Mouse (Mus musculus): ENCODE measurements around the gene Ubxn1. TPM values are rescaled to one million over a fixed set of nuclear protein-coding genes. Genes with fewer than 3 reads are reported as not detected.

Gene Ubxn1
- polyA plus RNA-seq, 1 experiment from 2014 or later = 218 TPM

GRCm38 (mm10) chr19:8920073-8920736, 48.9 kb downstream of the Ubxn1 start, which contains the start of gene B3gat3:
Gene B3gat3, plus strand, starts transcription at chr19:8920374.
- H3K4me3 ChIP-seq = peak within 1 kb of the TSS; percentile 92
- H3K27me3 ChIP-seq (replicated peaks; ENCODE audit: low read depth, poor library complexity, severe bottlenecking) = no peaks in the 10 kb centered on the region
- H3K9me3 ChIP-seq = no peaks in the 10 kb centered on the region
- H3K27ac ChIP-seq (replicated peaks) = peak within 1 kb of the TSS; percentile 92
- H3K36me3 ChIP-seq (replicated peaks) = peaks cover 47% of the 10 kb centered on the region
- 3% methylated on average over 50 of the region's 50 CpGs for WGBS
- H3K4me1 ChIP-seq = peaks cover 22% of the 10 kb centered on the region
- DNase-seq (ENCODE audit: low spot score) = peak; percentile 95

GRCm38 (mm10) chr19:8920836-8921291, 49.6 kb downstream of the Ubxn1 start:
- no peaks in the 10 kb centered on the region for H3K27me3 ChIP-seq (replicated peaks; ENCODE audit: low read depth, poor library complexity, severe bottlenecking)
- DNase-seq (ENCODE audit: low spot score) = peak; percentile 54

GRCm38 (mm10) chr19:8921741-8922140, 50.4 kb downstream of the Ubxn1 start:
- Histone ChIP-seq H3K27me3 (replicated peaks; ENCODE audit: low read depth, poor library complexity, severe bottlenecking) (no peaks in the 10 kb centered on the region), H3K36me3 (replicated peaks) (peaks cover 47% of the 10 kb centered on the region), H3K4me3 (peak overlapping the region; percentile 92), H3K27ac (replicated peaks) (no peak overlapping the region), H3K4me1 (peaks cover 22% of the 10 kb centered on the region), H3K9me3 (no peaks in the 10 kb centered on the region)
- DNase-seq (ENCODE audit: low spot score) = no peak
- WGBS = 56% methylated on average over 9 of the region's 9 CpGs

More at GRCm38 (mm10) chr19:8920836-8921291, 49.6 kb downstream of the Ubxn1 start:
- H3K9me3 ChIP-seq = no peaks in the 10 kb centered on the region
- H3K4me1 ChIP-seq = peaks cover 22% of the 10 kb centered on the region
- peaks cover 47% of the 10 kb centered on the region for H3K36me3 ChIP-seq (replicated peaks)
- 3% methylated on average over 6 of the region's 6 CpGs for WGBS
- H3K27ac ChIP-seq (replicated peaks) = peak overlapping the region; percentile 92
- H3K4me3 ChIP-seq = peak overlapping the region; percentile 92

Small RNA genes lying within 50 kb of the gene (microRNA-seq; reads per million reads assigned to microRNA genes)
- not detected for gene Mir5136

Other genes starting within 250 kb of the Ubxn1 start
- 0.04 and 0.09 TPM in 2 replicates for gene Chrm1, start 207.7 kb upstream of the Ubxn1 start, polyA plus RNA-seq (2016; fragmentation: Nextera tagmentation; extraction: Ambion mirVana)
- gene Slc3a2, start 148.1 kb upstream of the Ubxn1 start, polyA plus RNA-seq (2016; fragmentation: Nextera tagmentation; extraction: Ambion mirVana) = 125 and 127 TPM in 2 replicates
- gene Wdr74, start 135.7 kb upstream of the Ubxn1 start, polyA plus RNA-seq (2016; fragmentation: Nextera tagmentation; extraction: Ambion mirVana) = 117 and 127 TPM in 2 replicates
- gene 1700092M07Rik, start 130.8 kb upstream of the Ubxn1 start, polyA plus RNA-seq (2016; fragmentation: Nextera tagmentation; extraction: Ambion mirVana) = 3.4 and 3.5 TPM in 2 replicates
- 97.0 and 108 TPM in 2 replicates for gene Stx5a, start 130.1 kb upstream of the Ubxn1 start, polyA plus RNA-seq (2016; fragmentation: Nextera tagmentation; extraction: Ambion mirVana)
- gene Nxf1, start 114.4 kb upstream of the Ubxn1 start, polyA plus RNA-seq (2016; fragmentation: Nextera tagmentation; extraction: Ambion mirVana) = 254 and 269 TPM in 2 replicates
- 179 and 185 TPM in 2 replicates for gene Tmem223, start 100.5 kb upstream of the Ubxn1 start, polyA plus RNA-seq (2016; fragmentation: Nextera tagmentation; extraction: Ambion mirVana)
- gene Tmem179b, start 97.0 kb upstream of the Ubxn1 start, polyA plus RNA-seq (2016; fragmentation: Nextera tagmentation; extraction: Ambion mirVana) = 43.4 and 46.7 TPM in 2 replicates
- gene Taf6l, start 85.1 kb upstream of the Ubxn1 start, polyA plus RNA-seq (2016; fragmentation: Nextera tagmentation; extraction: Ambion mirVana) = 44.7 and 46.3 TPM in 2 replicates
- 193 and 205 TPM in 2 replicates for gene Polr2g, start 72.9 kb upstream of the Ubxn1 start, polyA plus RNA-seq (2016; fragmentation: Nextera tagmentation; extraction: Ambion mirVana)
- gene Zbtb3, start 68.9 kb upstream of the Ubxn1 start, polyA plus RNA-seq (2016; fragmentation: Nextera tagmentation; extraction: Ambion mirVana) = 6.5 and 6.9 TPM in 2 replicates
- 83.8 and 85.6 TPM in 2 replicates for gene Ttc9c, start 52.2 kb upstream of the Ubxn1 start, polyA plus RNA-seq (2016; fragmentation: Nextera tagmentation; extraction: Ambion mirVana)
- 4.8 and 5.0 TPM in 2 replicates for gene Hnrnpul2, start 51.5 kb upstream of the Ubxn1 start, polyA plus RNA-seq (2016; fragmentation: Nextera tagmentation; extraction: Ambion mirVana)
- not detected in 2 replicates for gene AC129217.1, start 41.7 kb upstream of the Ubxn1 start, polyA plus RNA-seq (2016; fragmentation: Nextera tagmentation; extraction: Ambion mirVana)
- 41.4 and 44.6 TPM in 2 replicates for gene Bscl2, start 34.0 kb upstream of the Ubxn1 start, polyA plus RNA-seq (2016; fragmentation: Nextera tagmentation; extraction: Ambion mirVana)
- 29.3 and 32.0 TPM in 2 replicates for gene Gng3, start 32.3 kb upstream of the Ubxn1 start, polyA plus RNA-seq (2016; fragmentation: Nextera tagmentation; extraction: Ambion mirVana)
- gene Lrrn4cl, start 20.7 kb upstream of the Ubxn1 start, polyA plus RNA-seq (2016; fragmentation: Nextera tagmentation; extraction: Ambion mirVana) = 0.55 and 0.57 TPM in 2 replicates
- gene Uqcc3, start 9.4 kb downstream of the Ubxn1 start, polyA plus RNA-seq (2016; fragmentation: Nextera tagmentation; extraction: Ambion mirVana) = 59.0 and 62.0 TPM in 2 replicates
- 115 and 118 TPM in 2 replicates for gene Lbhd1, start 12.2 kb downstream of the Ubxn1 start, polyA plus RNA-seq (2016; fragmentation: Nextera tagmentation; extraction: Ambion mirVana)
- not detected in 2 replicates for gene Gm49403, start 12.4 kb downstream of the Ubxn1 start, polyA plus RNA-seq (2016; fragmentation: Nextera tagmentation; extraction: Ambion mirVana)
- 159 and 167 TPM in 2 replicates for gene 1810009A15Rik, start 17.4 kb downstream of the Ubxn1 start, polyA plus RNA-seq (2016; fragmentation: Nextera tagmentation; extraction: Ambion mirVana)
- gene Gm49416, start 17.4 kb downstream of the Ubxn1 start, polyA plus RNA-seq (2016; fragmentation: Nextera tagmentation; extraction: Ambion mirVana) = 0.59 and 0.96 TPM in 2 replicates
- 59.0 and 60.9 TPM in 2 replicates for gene Ints5, start 21.5 kb downstream of the Ubxn1 start, polyA plus RNA-seq (2016; fragmentation: Nextera tagmentation; extraction: Ambion mirVana)
- gene Ganab, start 26.6 kb downstream of the Ubxn1 start, polyA plus RNA-seq (2016; fragmentation: Nextera tagmentation; extraction: Ambion mirVana) = 116 TPM in 2 replicates
- gene B3gat3, start 48.9 kb downstream of the Ubxn1 start, polyA plus RNA-seq (2016; fragmentation: Nextera tagmentation; extraction: Ambion mirVana) = 46.7 and 47.3 TPM in 2 replicates
- gene Rom1, start 57.9 kb downstream of the Ubxn1 start, polyA plus RNA-seq (2016; fragmentation: Nextera tagmentation; extraction: Ambion mirVana) = 3.1 and 3.8 TPM in 2 replicates
- 28.9 and 30.1 TPM in 2 replicates for gene Eml3, start 58.1 kb downstream of the Ubxn1 start, polyA plus RNA-seq (2016; fragmentation: Nextera tagmentation; extraction: Ambion mirVana)
- 212 and 216 TPM in 2 replicates for gene Mta2, start 70.4 kb downstream of the Ubxn1 start, polyA plus RNA-seq (2016; fragmentation: Nextera tagmentation; extraction: Ambion mirVana)
- 45.2 and 47.8 TPM in 2 replicates for gene Tut1, start 82.4 kb downstream of the Ubxn1 start, polyA plus RNA-seq (2016; fragmentation: Nextera tagmentation; extraction: Ambion mirVana)
- gene Eef1g, start 95.5 kb downstream of the Ubxn1 start, polyA plus RNA-seq (2016; fragmentation: Nextera tagmentation; extraction: Ambion mirVana) = 550 and 554 TPM in 2 replicates
- gene Ahnak, start 117.8 kb downstream of the Ubxn1 start, polyA plus RNA-seq (2016; fragmentation: Nextera tagmentation; extraction: Ambion mirVana) = 9.3 and 10.0 TPM in 2 replicates
- not detected in 2 replicates for gene Scgb1a1, start 216.5 kb downstream of the Ubxn1 start, polyA plus RNA-seq (2016; fragmentation: Nextera tagmentation; extraction: Ambion mirVana)